Mouse (Mus musculus) skeletal muscle tissue, postnatal 0 days (tissue): ENCODE results near the gene Olfr875. TPM values are rescaled to one million over a fixed set of nuclear protein-coding genes. Genes with fewer than 3 reads are reported as not detected.

ENCODE experiments used
- polyA plus RNA-seq: library from polyadenylated mRNA; unstranded; fragments of >200 nt; fragmentation: Nextera tagmentation; extraction: Ambion mirVana; gene quantifications from 2 replicates; pipeline ENCODE4 v1.2.1, GENCODE M21; 2015

Olfr875 gene
- not detected in 2 replicates for polyA plus RNA-seq

GRCm38 (mm10) chr9:37771759-37772158, at the start of gene Olfr875:
Olfr875 (plus strand) TSS chr9:37771857.

DNA sequence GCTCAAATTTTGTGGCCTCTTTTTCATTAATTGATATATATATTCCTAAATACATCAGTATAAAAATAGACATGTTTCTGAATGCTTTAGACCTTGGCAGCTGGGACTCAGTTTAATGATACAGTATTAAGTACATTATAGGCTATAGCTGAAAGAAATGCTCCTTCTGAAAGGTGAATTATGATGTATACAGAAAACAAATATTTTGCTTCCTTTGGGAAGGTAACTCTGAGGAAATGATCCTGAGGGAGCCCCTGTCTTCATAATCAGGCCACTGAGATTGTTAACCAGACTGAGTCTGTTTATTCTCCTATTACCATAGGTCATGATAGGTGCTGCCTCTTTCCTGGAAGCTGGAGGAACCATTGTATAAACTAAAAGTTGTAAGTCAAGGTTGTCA, 26.9 kb upstream of the Olfr875 start, which contains the start of gene Olfr874:
Gene Olfr874, plus strand, starts transcription at position 301 of the 400 bp plus-strand sequence.

GRCm38 (mm10) chr9:37802731-37803130, 31.1 kb downstream of the Olfr875 start, which contains the start of gene Olfr876:
Olfr876 (plus strand) TSS chr9:37803031.

Other genes with a start within 250 kb of the Olfr875 start
- 51.3 and 58.9 TPM in 2 replicates for gene Esam, start 243.8 kb upstream of the Olfr875 start, polyA plus RNA-seq
- 1.3 and 2.1 TPM in 2 replicates for gene Vsig2, start 232.6 kb upstream of the Olfr875 start, polyA plus RNA-seq
- 1.1 and 1.5 TPM in 2 replicates for gene Nrgn, start 219.0 kb upstream of the Olfr875 start, polyA plus RNA-seq
- gene Siae, start 216.2 kb upstream of the Olfr875 start, polyA plus RNA-seq, result 4.0 and 5.3 TPM in 2 replicates
- gene Spa17, start 158.1 kb upstream of the Olfr875 start, polyA plus RNA-seq, result 7.2 and 7.3 TPM in 2 replicates
- 89.1 and 99.7 TPM in 2 replicates for gene Tbrg1, start 114.5 kb upstream of the Olfr875 start, polyA plus RNA-seq
- gene Panx3, start 102.6 kb upstream of the Olfr875 start, polyA plus RNA-seq, result 0.58 TPM in 1 of 2 replicates, not detected in the other
- not detected in 2 replicates for gene Olfr160, start 55.6 kb upstream of the Olfr875 start, polyA plus RNA-seq
- not detected in 2 replicates for gene Olfr874, start 26.8 kb upstream of the Olfr875 start, polyA plus RNA-seq
- gene Olfr876, start 31.2 kb downstream of the Olfr875 start, polyA plus RNA-seq, result not detected in 2 replicates
- not detected in 2 replicates for gene Olfr877, start 82.4 kb downstream of the Olfr875 start, polyA plus RNA-seq
- not detected in 2 replicates for gene Olfr145, start 124.9 kb downstream of the Olfr875 start, polyA plus RNA-seq
- not detected in 2 replicates for gene Olfr878, start 146.0 kb downstream of the Olfr875 start, polyA plus RNA-seq
- not detected in 2 replicates for gene Olfr881, start 220.0 kb downstream of the Olfr875 start, polyA plus RNA-seq